Mouse (Mus musculus): ENCODE data around the gene Serpina12.

DNA sequence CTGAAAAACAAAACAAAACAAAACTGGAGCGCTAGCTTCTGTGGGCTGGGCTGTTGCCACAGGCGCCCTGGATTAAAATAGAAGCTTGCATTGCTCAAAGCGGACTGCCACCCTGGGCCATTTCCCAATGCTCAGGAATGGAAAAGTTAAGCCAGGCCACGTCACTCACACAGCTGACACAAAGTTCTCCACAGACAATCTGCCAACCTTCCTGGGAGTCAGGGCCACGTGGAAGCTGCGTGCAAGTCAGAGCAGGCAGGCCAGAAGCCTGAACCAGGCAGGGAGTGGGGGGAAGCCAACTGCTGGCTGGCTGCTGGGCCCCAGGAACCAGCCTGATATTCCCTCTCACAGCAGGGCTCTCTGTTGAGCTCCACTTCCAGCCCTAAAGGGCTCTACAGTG lies 2.8 kb downstream of the Serpina12 start:
- TF ChIP-seq GATA1 (IDR thresholded peaks at IDR 0.05; ENCODE audit: low read length) (no peak), TAL1 (IDR thresholded peaks at IDR 0.05; ENCODE audit: low read length) (no peak)

Data from erythroblast, embryonic 14.5 days (primary cell).